Mouse (Mus musculus): ENCODE measurements at regions not wholly inside any gene's neighbourhood (a gene's known extent, or its start where the extent isn't known, plus 50 kb on each side); places are given as distances from the start of the nearest gene placed in this dataset.
A peak's percentile ranks its signal among the peaks of the same experiment; 100 is the strongest.

GRCm38 (mm10) chr9:35339492-35340262 lies 72.0 kb downstream of the Rpusd4 start:
- Histone ChIP-seq H3K4me1 (ENCODE audit: control insufficient read depth, insufficient read depth, low read length) (peaks cover 33% of the 10 kb centered on the region), H3K27ac (ENCODE audit: insufficient read depth, low read length) (peak overlapping the region; percentile 91), H3K4me3 (ENCODE audit: insufficient read depth, low read length) (no peak overlapping the region)
- TF ChIP-seq CTCF (IDR thresholded peaks at IDR 0.05; ENCODE audit: borderline replicate concordance, insufficient read depth, low read length) (no peak), POLR2A (IDR thresholded peaks at IDR 0.05; ENCODE audit: low read depth, low read length) (no peak)

- Histone ChIP-seq H3K4me3 (ENCODE audit: insufficient read depth, low read length) (no peak overlapping the region), H3K27ac (ENCODE audit: insufficient read depth, low read length) (peak overlapping the region; percentile 85; the same call in 1 of the 2 replicates), H3K4me1 (ENCODE audit: control insufficient read depth, insufficient read depth, low read length) (peaks cover 32% of the 10 kb centered on the region)
- TF ChIP-seq CTCF (IDR thresholded peaks at IDR 0.05; ENCODE audit: borderline replicate concordance, insufficient read depth, low read length): no peak
- TF ChIP-seq POLR2A (IDR thresholded peaks at IDR 0.05; ENCODE audit: low read depth, low read length): no peak
Measured at GRCm38 (mm10) chr9:35340263-35340573, 72.6 kb downstream of the Rpusd4 start.

GRCm38 (mm10) chr9:35340811-35341210 lies 73.1 kb downstream of the Rpusd4 start:
- H3K4me1 ChIP-seq (ENCODE audit: control insufficient read depth, insufficient read depth, low read length): peaks cover 30% of the 10 kb centered on the region
- peak overlapping the region; percentile 85; the same call in 1 of the 2 replicates for H3K27ac ChIP-seq (ENCODE audit: insufficient read depth, low read length)
- no peak for TF ChIP-seq POLR2A (IDR thresholded peaks at IDR 0.05; ENCODE audit: low read depth, low read length)
- no peak for TF ChIP-seq CTCF (IDR thresholded peaks at IDR 0.05; ENCODE audit: borderline replicate concordance, insufficient read depth, low read length)
- no peak overlapping the region for H3K4me3 ChIP-seq (ENCODE audit: insufficient read depth, low read length)

GRCm38 (mm10) chr9:35341386-35341785 lies 73.7 kb downstream of the Rpusd4 start:
- TF ChIP-seq POLR2A (IDR thresholded peaks at IDR 0.05; ENCODE audit: low read depth, low read length): no peak
- no peak for TF ChIP-seq CTCF (IDR thresholded peaks at IDR 0.05; ENCODE audit: borderline replicate concordance, insufficient read depth, low read length)
- peaks cover 25% of the 10 kb centered on the region for H3K4me1 ChIP-seq (ENCODE audit: control insufficient read depth, insufficient read depth, low read length)
- peak overlapping the region; percentile 28 for H3K27ac ChIP-seq (ENCODE audit: insufficient read depth, low read length)
- no peak overlapping the region for H3K4me3 ChIP-seq (ENCODE audit: insufficient read depth, low read length)

- peaks cover 23% of the 10 kb centered on the region for H3K4me1 ChIP-seq (ENCODE audit: control insufficient read depth, insufficient read depth, low read length)
Measured at GRCm38 (mm10) chr9:35342436-35342835, 74.8 kb downstream of the Rpusd4 start.

GRCm38 (mm10) chr9:35343336-35343735 lies 75.7 kb downstream of the Rpusd4 start:
- peaks cover 23% of the 10 kb centered on the region for H3K4me1 ChIP-seq (ENCODE audit: control insufficient read depth, insufficient read depth, low read length)
- no peak overlapping the region for H3K4me3 ChIP-seq (ENCODE audit: insufficient read depth, low read length)
- TF ChIP-seq POLR2A (IDR thresholded peaks at IDR 0.05; ENCODE audit: low read depth, low read length): no peak
- TF ChIP-seq CTCF (IDR thresholded peaks at IDR 0.05; ENCODE audit: borderline replicate concordance, insufficient read depth, low read length): no peak
- peak overlapping the region; percentile 12; the same call in 1 of the 2 replicates for H3K27ac ChIP-seq (ENCODE audit: insufficient read depth, low read length)

More at GRCm38 (mm10) chr9:35342436-35342835, 74.8 kb downstream of the Rpusd4 start:
- peak overlapping the region; percentile 28 for H3K27ac ChIP-seq (ENCODE audit: insufficient read depth, low read length)
- TF ChIP-seq POLR2A (IDR thresholded peaks at IDR 0.05; ENCODE audit: low read depth, low read length) (no peak), CTCF (IDR thresholded peaks at IDR 0.05; ENCODE audit: borderline replicate concordance, insufficient read depth, low read length) (no peak)
- H3K4me3 ChIP-seq (ENCODE audit: insufficient read depth, low read length): no peak overlapping the region

- no peak overlapping the region for H3K27ac ChIP-seq (ENCODE audit: insufficient read depth, low read length)
- H3K4me1 ChIP-seq (ENCODE audit: control insufficient read depth, insufficient read depth, low read length): peaks cover 16% of the 10 kb centered on the region
- TF ChIP-seq POLR2A (IDR thresholded peaks at IDR 0.05; ENCODE audit: low read depth, low read length): no peak
- TF ChIP-seq CTCF (IDR thresholded peaks at IDR 0.05; ENCODE audit: borderline replicate concordance, insufficient read depth, low read length): no peak
Measured at GRCm38 (mm10) chr9:35344374-35344773, 76.6 kb upstream of the Cdon start.

GRCm38 (mm10) chr9:35346378-35346777 lies 74.5 kb upstream of the Cdon start:
- Histone ChIP-seq H3K27ac (ENCODE audit: insufficient read depth, low read length) (no peak overlapping the region), H3K4me1 (ENCODE audit: control insufficient read depth, insufficient read depth, low read length) (peaks cover 7% of the 10 kb centered on the region), H3K4me3 (ENCODE audit: insufficient read depth, low read length) (no peak overlapping the region)
- TF ChIP-seq POLR2A (IDR thresholded peaks at IDR 0.05; ENCODE audit: low read depth, low read length) (no peak), CTCF (IDR thresholded peaks at IDR 0.05; ENCODE audit: borderline replicate concordance, insufficient read depth, low read length) (no peak)

More at GRCm38 (mm10) chr9:35344374-35344773, 76.6 kb upstream of the Cdon start:
- H3K4me3 ChIP-seq (ENCODE audit: insufficient read depth, low read length): no peak overlapping the region

- TF ChIP-seq CTCF (IDR thresholded peaks at IDR 0.05; ENCODE audit: borderline replicate concordance, insufficient read depth, low read length) (no peak), POLR2A (IDR thresholded peaks at IDR 0.05; ENCODE audit: low read depth, low read length) (no peak)
- no peak overlapping the region for H3K27ac ChIP-seq (ENCODE audit: insufficient read depth, low read length)
- H3K4me3 ChIP-seq (ENCODE audit: insufficient read depth, low read length): no peak overlapping the region
- peaks cover 6% of the 10 kb centered on the region for H3K4me1 ChIP-seq (ENCODE audit: control insufficient read depth, insufficient read depth, low read length)
Measured at GRCm38 (mm10) chr9:35350046-35350552, 70.8 kb upstream of the Cdon start.

- TF ChIP-seq POLR2A (IDR thresholded peaks at IDR 0.05; ENCODE audit: low read depth, low read length) (no peak), CTCF (IDR thresholded peaks at IDR 0.05; ENCODE audit: borderline replicate concordance, insufficient read depth, low read length) (no peak)
- peak overlapping the region; percentile 59 for H3K27ac ChIP-seq (ENCODE audit: insufficient read depth, low read length)
Measured at GRCm38 (mm10) chr9:35351576-35351975, 69.4 kb upstream of the Cdon start.

More at GRCm38 (mm10) chr9:35351576-35351975, 69.4 kb upstream of the Cdon start:
- peaks cover 6% of the 10 kb centered on the region for H3K4me1 ChIP-seq (ENCODE audit: control insufficient read depth, insufficient read depth, low read length)
- no peak overlapping the region for H3K4me3 ChIP-seq (ENCODE audit: insufficient read depth, low read length)
